Mouse (Mus musculus): Measurements from ENCODE around the gene Safb2. TPM values are rescaled to one million over a fixed set of nuclear protein-coding genes. Genes with fewer than 3 reads are reported as not detected.

The Safb2 gene
- polyA plus RNA-seq, 1 experiment: 35.3 TPM

GRCm38 (mm10) chr17:56583611-56584256, 651 bp downstream of the Safb2 start:
- Histone ChIP-seq H3K4me2 (ENCODE audit: low read depth) (peak overlapping the region; percentile 93), H3K4me3 (peak overlapping the region; percentile 97), H3ac (ENCODE audit: control insufficient read depth, insufficient read length) (peak overlapping the region; percentile 85), H3K79me2 (ENCODE audit: control insufficient read depth, insufficient read depth) (peaks cover 89% of the 10 kb centered on the region), H3K36me3 (ENCODE audit: control insufficient read depth, insufficient read depth) (peaks cover 38% of the 10 kb centered on the region), H3K27me3 (ENCODE audit: control insufficient read depth, insufficient read depth, insufficient read length) (no peaks in the 10 kb centered on the region)
- TF ChIP-seq POLR2AphosphoS2 (IDR thresholded peaks at IDR 0.05; ENCODE audit: insufficient read length, low read depth) (no peak), CEBPB (IDR thresholded peaks at IDR 0.05; ENCODE audit: insufficient read depth, poor library complexity, severe bottlenecking) (0 out of 2 replicates have a peak, but pooled peaks have one; percentile 23), MYOG (IDR thresholded peaks at IDR 0.05; ENCODE audit: control insufficient read depth in 1 of 3, insufficient read depth in 1 of 3, insufficient read length in 2 of 3, low read depth in 2 of 3) (peak in 1 of 3 experiments; percentile 9)

GRCm38 (mm10) chr17:56583071-56583470, 1.3 kb downstream of the Safb2 start:
- peak overlapping the region; percentile 93 for H3K4me2 ChIP-seq (ENCODE audit: low read depth)
- H3ac ChIP-seq (ENCODE audit: control insufficient read depth, insufficient read length): peak overlapping the region; percentile 85
- H3K79me2 ChIP-seq (ENCODE audit: control insufficient read depth, insufficient read depth): peaks cover 86% of the 10 kb centered on the region
- no peak for TF ChIP-seq MYOD1 (IDR thresholded peaks at IDR 0.05; ENCODE audit: control insufficient read depth in 1 of 3, insufficient read length in 2 of 3, low read depth in 2 of 3)
- H3K4me3 ChIP-seq: peak overlapping the region; percentile 97
- peaks cover 42% of the 10 kb centered on the region for H3K36me3 ChIP-seq (ENCODE audit: control insufficient read depth, insufficient read depth)
- H3K27me3 ChIP-seq (ENCODE audit: control insufficient read depth, insufficient read depth, insufficient read length): no peaks in the 10 kb centered on the region

- no peaks in the 10 kb centered on the region for H3K27me3 ChIP-seq (ENCODE audit: control insufficient read depth, insufficient read depth, insufficient read length)
- no peak overlapping the region for H3ac ChIP-seq (ENCODE audit: control insufficient read depth, insufficient read length)
- peaks cover 48% of the 10 kb centered on the region for H3K36me3 ChIP-seq (ENCODE audit: control insufficient read depth, insufficient read depth)
- TF ChIP-seq MYOG (IDR thresholded peaks at IDR 0.05; ENCODE audit: control insufficient read depth in 1 of 3, insufficient read depth in 1 of 3, insufficient read length in 2 of 3, low read depth in 2 of 3) (no peak), CEBPB (IDR thresholded peaks at IDR 0.05; ENCODE audit: insufficient read depth, poor library complexity, severe bottlenecking) (no peak), TCF12 (IDR thresholded peaks at IDR 0.05; ENCODE audit: insufficient read depth, poor library complexity, severe bottlenecking) (no peak), TCF3 (IDR thresholded peaks at IDR 0.05; ENCODE audit: insufficient read length, low read depth) (no peak), SRF (IDR thresholded peaks at IDR 0.05; ENCODE audit: control insufficient read depth, insufficient read length, low read depth) (no peak), POLR2AphosphoS2 (IDR thresholded peaks at IDR 0.05; ENCODE audit: insufficient read length, low read depth) (no peak), MAX (IDR thresholded peaks at IDR 0.05; ENCODE audit: low read depth) (no peak), USF1 (IDR thresholded peaks at IDR 0.05; ENCODE audit: low read depth) (no peak), MYOD1 (IDR thresholded peaks at IDR 0.05; ENCODE audit: control insufficient read depth in 1 of 3, insufficient read length in 2 of 3, low read depth in 2 of 3) (no peak), REST (IDR thresholded peaks at IDR 0.05; ENCODE audit: insufficient read depth, insufficient read length) (no peak), E2F4 (IDR thresholded peaks at IDR 0.05; ENCODE audit: insufficient read depth) (no peak)
- H3K4me2 ChIP-seq (ENCODE audit: low read depth): no peak overlapping the region
- no peak overlapping the region for H3K4me3 ChIP-seq
- peaks cover 5% of the 10 kb centered on the region for H3K79me2 ChIP-seq (ENCODE audit: control insufficient read depth, insufficient read depth)
Observed at GRCm38 (mm10) chr17:56572939-56573338, 11.4 kb downstream of the Safb2 start.

- peaks cover 51% of the 10 kb centered on the region for H3K36me3 ChIP-seq (ENCODE audit: control insufficient read depth, insufficient read depth)
- H3K79me2 ChIP-seq (ENCODE audit: control insufficient read depth, insufficient read depth): no peaks in the 10 kb centered on the region
- H3ac ChIP-seq (ENCODE audit: control insufficient read depth, insufficient read length): no peak overlapping the region
- no peak for TF ChIP-seq POLR2AphosphoS2 (IDR thresholded peaks at IDR 0.05; ENCODE audit: insufficient read length, low read depth)
- TF ChIP-seq E2F4 (IDR thresholded peaks at IDR 0.05; ENCODE audit: insufficient read depth): no peak
- no peak for TF ChIP-seq TCF3 (IDR thresholded peaks at IDR 0.05; ENCODE audit: insufficient read length, low read depth)
- no peak for TF ChIP-seq CEBPB (IDR thresholded peaks at IDR 0.05; ENCODE audit: insufficient read depth, poor library complexity, severe bottlenecking)
- no peaks in the 10 kb centered on the region for H3K27me3 ChIP-seq (ENCODE audit: control insufficient read depth, insufficient read depth, insufficient read length)
- H3K4me2 ChIP-seq (ENCODE audit: low read depth): no peak overlapping the region
- H3K4me3 ChIP-seq: no peak overlapping the region
Observed at GRCm38 (mm10) chr17:56572154-56572553, 12.2 kb downstream of the Safb2 start.

- TF ChIP-seq MYOD1 (IDR thresholded peaks at IDR 0.05; ENCODE audit: control insufficient read depth in 1 of 3, insufficient read length in 2 of 3, low read depth in 2 of 3): peak in 2 of 3 experiments; percentile 28 to 70
- peak in 1 of 3 experiments; percentile 80 for TF ChIP-seq MYOG (IDR thresholded peaks at IDR 0.05; ENCODE audit: control insufficient read depth in 1 of 3, insufficient read depth in 1 of 3, insufficient read length in 2 of 3, low read depth in 2 of 3)
- TF ChIP-seq SRF (IDR thresholded peaks at IDR 0.05; ENCODE audit: control insufficient read depth, insufficient read length, low read depth): no peak
- no peaks in the 10 kb centered on the region for H3K79me2 ChIP-seq (ENCODE audit: control insufficient read depth, insufficient read depth)
- H3K4me2 ChIP-seq (ENCODE audit: low read depth): no peak overlapping the region
- H3K4me3 ChIP-seq: no peak overlapping the region
- no peak overlapping the region for H3ac ChIP-seq (ENCODE audit: control insufficient read depth, insufficient read length)
- peaks cover 49% of the 10 kb centered on the region for H3K36me3 ChIP-seq (ENCODE audit: control insufficient read depth, insufficient read depth)
- H3K27me3 ChIP-seq (ENCODE audit: control insufficient read depth, insufficient read depth, insufficient read length): no peaks in the 10 kb centered on the region
Observed at GRCm38 (mm10) chr17:56570287-56570686, 14.1 kb downstream of the Safb2 start.

GRCm38 (mm10) chr17:56567370-56567769, 17.0 kb downstream of the Safb2 start:
- H3K27me3 ChIP-seq (ENCODE audit: control insufficient read depth, insufficient read depth, insufficient read length): no peaks in the 10 kb centered on the region
- no peak overlapping the region for H3K4me3 ChIP-seq
- H3K36me3 ChIP-seq (ENCODE audit: control insufficient read depth, insufficient read depth): peaks cover 46% of the 10 kb centered on the region
- no peaks in the 10 kb centered on the region for H3K79me2 ChIP-seq (ENCODE audit: control insufficient read depth, insufficient read depth)
- TF ChIP-seq POLR2AphosphoS2 (IDR thresholded peaks at IDR 0.05; ENCODE audit: insufficient read length, low read depth) (peak; percentile 40), SRF (IDR thresholded peaks at IDR 0.05; ENCODE audit: control insufficient read depth, insufficient read length, low read depth) (no peak), E2F4 (IDR thresholded peaks at IDR 0.05; ENCODE audit: insufficient read depth) (no peak)
- no peak overlapping the region for H3K4me2 ChIP-seq (ENCODE audit: low read depth)
- no peak overlapping the region for H3ac ChIP-seq (ENCODE audit: control insufficient read depth, insufficient read length)

Data from myocyte (in vitro differentiated cells).